Mouse (Mus musculus) layer of hippocampus, adult 2 months (tissue): ENCODE data around the gene Vgf. TPM values are rescaled to one million over a fixed set of nuclear protein-coding genes. Genes with fewer than 3 reads are reported as not detected.

Experiments used
- DNase-seq, 2 experiments: peaks; one replicate each; pipeline ENCODE4 v3.0.0; 2022; ENCODE audit warnings: low spot score in 2 of 2
- H3K27ac ChIP-seq: fragments of 200-600 bp; 2 replicates; pipeline ENCODE4 v1.8.1; 2022
- H3K4me3 ChIP-seq: fragments of 200-600 bp; 2 replicates; pipeline ENCODE4 v1.8.1; 2022; ENCODE audit warnings: mild to moderate bottlenecking
- CTCF ChIP-seq: fragments of 200-600 bp; conservative IDR thresholded peaks from 2 replicates; pipeline ENCODE4 v1.8.1; 2022; ENCODE audit warnings: antibody characterized with exemption, mild to moderate bottlenecking, moderate library complexity
- total RNA-seq, 2 experiments: library from RNA; stranded (reverse); gene quantifications; 2 replicates each; pipeline ENCODE4 v1.2.3; 2021

Gene Vgf
- total RNA-seq, 2 experiments from 2014 or later = 180 to 212 TPM

DNA sequence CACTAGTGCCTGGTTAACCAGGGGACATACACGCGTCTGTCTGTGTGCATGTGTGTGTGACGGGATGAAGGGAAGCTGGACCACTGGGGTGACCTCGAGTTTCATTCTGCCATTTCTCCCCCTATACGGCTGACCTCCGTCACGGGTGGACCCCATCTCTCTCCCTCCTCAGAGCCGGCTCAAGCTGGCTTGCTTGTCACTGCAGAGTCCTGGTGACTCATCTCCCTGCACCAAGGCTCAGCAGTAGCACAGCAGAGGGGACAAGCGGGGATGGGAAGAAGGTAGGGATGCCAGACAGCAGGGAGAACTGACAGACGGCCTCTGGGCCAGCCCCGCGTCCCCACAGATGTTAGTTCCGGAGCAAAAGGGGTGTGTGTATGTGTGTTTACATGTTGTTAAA is 10.0 kb downstream of the Vgf start:
- DNase-seq = no peak
- Histone ChIP-seq H3K4me3 (no peak overlapping the region), H3K27ac (peak overlapping the region; percentile 32; the same call in 1 of the 2 replicates)
- TF ChIP-seq CTCF = no peak

DNA sequence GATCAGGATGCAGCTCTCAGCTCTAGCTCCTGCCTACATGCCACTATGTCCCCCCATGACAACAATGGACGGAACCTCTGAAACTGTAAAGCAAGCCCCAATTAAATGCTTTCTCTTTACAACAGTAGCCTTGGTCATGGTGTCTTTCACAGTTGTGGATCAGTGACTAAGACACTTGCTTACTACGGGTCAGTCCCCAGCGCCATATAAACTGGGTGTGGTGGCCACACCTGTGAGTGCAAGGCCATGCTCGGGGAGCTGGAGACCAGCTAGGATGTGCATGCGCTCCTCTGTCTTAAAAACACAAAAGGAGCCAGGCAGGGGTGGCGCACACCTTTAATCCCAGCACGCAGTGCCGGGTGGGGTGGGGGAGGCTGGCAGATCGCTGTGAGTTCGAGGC is 13.3 kb downstream of the Vgf start:
- no peak for DNase-seq
- Histone ChIP-seq H3K27ac (no peak overlapping the region), H3K4me3 (no peak overlapping the region)
- TF ChIP-seq CTCF = no peak

DNA sequence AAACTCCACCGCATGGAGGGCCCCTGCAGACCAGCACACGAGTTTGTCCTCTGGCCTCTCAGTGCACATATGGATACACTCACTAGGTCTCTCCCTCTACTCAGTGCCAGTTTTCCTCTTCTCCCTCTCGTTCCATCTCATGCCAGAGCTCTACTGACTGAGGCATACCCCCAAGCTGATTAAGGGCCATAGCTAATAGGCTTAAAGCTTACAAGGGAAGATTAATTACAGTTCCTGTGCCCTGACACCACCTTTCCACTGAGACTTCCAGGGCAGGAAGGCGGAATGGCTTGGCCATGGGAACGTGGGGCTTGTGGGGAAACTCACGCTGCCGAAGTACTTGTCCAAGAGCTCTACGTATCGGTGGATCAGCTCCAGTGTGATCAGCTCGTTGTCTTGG is 15.2 kb downstream of the Vgf start:
- no peak for DNase-seq
- no peak overlapping the region for H3K4me3 ChIP-seq
- no peak for TF ChIP-seq CTCF
- no peak overlapping the region for H3K27ac ChIP-seq

DNA sequence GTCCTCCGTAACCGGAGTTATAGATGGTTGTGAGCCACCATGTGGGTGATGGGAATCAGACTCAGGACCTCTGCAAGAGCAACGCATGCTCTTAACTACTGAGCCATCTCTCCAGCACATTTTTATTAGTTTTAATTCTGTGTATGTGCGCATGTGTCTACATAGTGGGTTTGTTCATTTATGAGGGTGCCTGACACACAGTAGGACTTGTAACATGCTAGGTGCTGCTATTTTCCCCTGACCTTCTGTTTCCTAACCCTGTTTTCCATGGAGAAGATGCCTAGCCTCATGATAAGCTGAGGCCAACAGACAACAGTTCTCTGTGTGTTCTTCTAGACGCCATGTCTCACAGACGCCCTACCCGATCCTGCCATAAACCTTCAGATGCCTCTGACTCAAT is 17.8 kb downstream of the Vgf start:
- DNase-seq = no peak
- TF ChIP-seq CTCF = no peak
- H3K4me3 ChIP-seq = no peak overlapping the region
- no peak overlapping the region for H3K27ac ChIP-seq

DNA sequence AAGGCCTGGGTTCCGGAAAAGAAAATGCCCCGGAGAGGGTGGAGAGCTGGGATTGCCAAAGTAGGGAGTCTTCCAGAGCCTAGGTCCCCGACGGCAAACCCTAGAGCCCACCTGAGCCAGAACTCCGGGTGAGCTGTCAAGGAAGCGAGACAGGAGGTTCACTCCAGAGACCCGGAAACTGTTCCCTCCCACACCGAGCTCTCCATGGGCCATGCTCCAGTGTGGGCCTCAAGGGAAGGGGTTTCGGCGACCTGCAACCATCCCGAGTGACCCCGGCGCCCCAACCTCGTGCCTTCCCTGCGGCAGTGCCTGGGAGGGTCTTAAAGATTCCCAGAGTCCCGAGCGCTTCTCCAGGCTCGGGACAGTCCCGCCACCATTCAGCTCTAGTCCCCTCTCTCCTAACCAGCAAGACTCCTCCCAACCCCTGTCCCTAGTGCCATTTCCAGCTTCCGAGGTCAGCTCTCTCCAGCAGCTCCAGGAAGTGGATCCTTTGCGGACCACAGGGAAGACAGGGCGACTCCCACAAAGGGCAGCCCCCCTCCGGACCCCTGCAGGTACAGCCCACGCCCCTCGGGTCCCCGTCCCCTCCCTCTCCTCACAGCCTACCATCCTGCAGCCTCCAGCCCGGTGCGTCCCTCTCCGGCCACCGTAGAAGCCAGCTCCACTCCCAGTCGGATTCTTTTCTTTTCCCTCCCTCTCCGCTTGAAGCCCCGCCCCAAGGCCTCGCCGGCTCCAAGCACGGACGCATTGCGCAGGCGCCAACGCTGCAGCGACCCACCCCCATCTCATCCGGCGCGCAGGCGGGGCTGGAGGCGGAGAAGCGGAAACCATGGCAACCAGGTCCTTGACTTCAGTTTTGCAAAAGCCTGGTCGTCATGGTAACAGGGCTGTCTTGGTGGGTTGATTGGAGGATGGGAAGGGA is 19.5 kb downstream of the Vgf start, which contains the start of gene Ap1s1:
TSS of gene Ap1s1 (minus strand) at position 734 of the 922 bp plus-strand sequence.
- Histone ChIP-seq H3K27ac (peak within 1 kb of the TSS; percentile 92), H3K4me3 (peak within 1 kb of the TSS; percentile 83)
- TF ChIP-seq CTCF = no peak
- peak; percentile 99 for DNase-seq

DNA sequence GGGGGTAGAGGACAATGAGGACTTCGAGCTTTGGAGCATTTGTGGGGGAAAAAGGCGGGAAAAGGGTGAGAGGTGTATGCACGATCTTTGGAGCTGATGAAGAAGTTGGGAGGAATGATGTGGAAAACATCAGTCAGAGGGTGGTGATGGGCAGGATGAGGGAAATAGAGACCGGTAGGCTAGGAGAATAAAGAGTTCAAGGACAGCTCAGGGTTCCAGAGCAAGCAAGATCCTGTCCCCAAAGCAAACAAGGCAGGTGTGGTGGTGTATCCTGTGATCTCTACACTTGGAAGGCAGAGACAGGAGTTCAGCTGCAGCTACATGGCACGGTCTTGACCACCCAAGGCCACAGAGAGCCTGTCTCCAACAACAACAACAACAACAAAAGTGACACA is 20.1 kb downstream of the Vgf start:
- TF ChIP-seq CTCF = no peak
- no peak for DNase-seq
- Histone ChIP-seq H3K4me3 (peak overlapping the region; percentile 83), H3K27ac (peak overlapping the region; percentile 92)

DNA sequence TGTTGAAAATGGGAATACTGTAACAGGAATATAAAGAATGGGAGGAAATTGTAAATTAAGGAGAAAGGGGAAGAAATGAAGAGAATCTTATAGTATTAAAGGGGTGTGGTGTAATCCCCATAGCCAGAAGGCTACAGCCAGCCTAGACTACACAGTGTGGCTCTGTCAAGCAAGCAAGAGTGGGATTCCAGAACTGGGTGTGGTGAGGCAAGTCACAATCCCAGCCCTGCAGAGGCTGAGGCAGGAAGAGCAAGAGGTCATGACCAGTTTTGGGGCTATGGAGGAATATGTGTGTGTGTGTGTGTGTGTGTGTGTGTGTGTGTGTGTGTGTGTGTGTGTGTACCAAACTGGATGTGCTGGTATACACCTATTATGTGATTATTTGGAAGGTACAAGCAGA is 20.8 kb downstream of the Vgf start:
- Histone ChIP-seq H3K27ac (peak overlapping the region; percentile 55; the same call in 1 of the 2 replicates), H3K4me3 (no peak overlapping the region)
- no peak for DNase-seq
- TF ChIP-seq CTCF = no peak

DNA sequence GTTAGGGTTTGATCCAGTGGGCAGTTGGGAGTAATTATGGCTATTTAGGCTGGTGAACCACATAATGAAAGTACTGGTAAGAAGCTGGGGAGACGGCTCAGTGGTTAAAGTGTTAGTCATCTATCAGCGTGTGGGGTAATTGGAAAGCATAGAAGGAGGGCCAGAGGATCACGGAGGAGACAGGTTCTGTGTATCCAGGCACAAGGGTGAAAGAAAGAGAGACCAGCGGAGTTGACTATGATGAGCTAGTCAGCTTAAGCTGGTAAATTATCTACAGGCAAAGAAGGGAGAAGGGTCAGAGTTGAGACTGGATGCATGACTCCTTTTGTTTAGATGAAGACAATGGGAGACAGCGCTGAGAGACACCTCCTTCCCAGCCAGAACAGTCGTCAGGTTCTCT is 24.9 kb downstream of the Vgf start:
- H3K4me3 ChIP-seq = no peak overlapping the region
- DNase-seq = no peak
- no peak for TF ChIP-seq CTCF
- peak overlapping the region; percentile 93 for H3K27ac ChIP-seq

DNA sequence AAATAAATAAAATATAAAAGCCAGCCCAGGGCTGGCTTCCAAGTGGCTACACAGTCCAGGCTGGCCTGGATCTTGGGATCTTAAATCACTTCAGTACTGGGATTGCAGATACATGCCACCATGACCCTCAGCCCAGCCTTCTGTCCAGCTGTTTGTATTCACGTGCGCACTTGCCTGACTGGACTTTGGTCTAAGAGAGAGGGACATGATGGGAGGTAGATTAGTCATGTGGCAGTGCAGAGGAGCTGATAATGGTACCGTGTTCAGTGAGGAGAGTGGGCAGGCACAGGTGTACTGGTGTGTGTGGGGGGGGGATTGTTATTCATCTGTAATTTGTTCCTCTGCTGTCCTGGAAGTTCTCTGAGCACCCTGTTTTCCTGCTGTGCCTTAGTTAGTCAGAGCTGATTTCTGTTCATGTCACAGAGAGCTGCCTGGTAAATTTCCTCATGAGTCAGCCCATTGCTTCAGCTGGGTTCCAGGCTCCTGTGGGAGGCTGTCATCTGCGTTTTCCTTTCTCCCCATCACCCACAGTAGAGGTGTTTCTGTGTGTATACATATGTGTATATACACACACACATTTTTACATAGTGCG is 25.8 kb downstream of the Vgf start:
- DNase-seq = peak; percentile 41 to 80
- H3K27ac ChIP-seq = peak overlapping the region; percentile 93
- no peak for TF ChIP-seq CTCF
- no peak overlapping the region for H3K4me3 ChIP-seq

DNA sequence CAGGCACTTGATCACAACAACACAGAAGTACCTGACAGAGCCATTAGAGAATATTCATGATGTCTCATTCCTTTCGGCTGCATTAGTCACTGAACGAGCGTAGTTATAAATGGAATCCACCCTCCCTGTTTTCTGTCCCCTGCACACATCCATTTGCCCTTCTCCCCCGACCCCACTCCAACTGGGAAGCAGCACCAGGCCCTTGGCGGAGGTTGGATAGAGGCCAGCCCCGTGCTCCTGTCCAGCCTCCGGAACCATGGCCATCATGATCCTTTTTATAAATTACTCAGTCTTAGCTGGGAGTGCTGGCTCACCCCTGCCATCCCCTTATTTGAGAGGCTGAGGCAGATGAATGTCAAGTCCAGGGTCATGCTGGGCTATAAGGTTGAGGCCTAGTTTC is 28.1 kb downstream of the Vgf start:
- TF ChIP-seq CTCF = no peak
- Histone ChIP-seq H3K27ac (peak overlapping the region; percentile 93; the same call in 1 of the 2 replicates), H3K4me3 (no peak overlapping the region)
- no peak for DNase-seq

DNA sequence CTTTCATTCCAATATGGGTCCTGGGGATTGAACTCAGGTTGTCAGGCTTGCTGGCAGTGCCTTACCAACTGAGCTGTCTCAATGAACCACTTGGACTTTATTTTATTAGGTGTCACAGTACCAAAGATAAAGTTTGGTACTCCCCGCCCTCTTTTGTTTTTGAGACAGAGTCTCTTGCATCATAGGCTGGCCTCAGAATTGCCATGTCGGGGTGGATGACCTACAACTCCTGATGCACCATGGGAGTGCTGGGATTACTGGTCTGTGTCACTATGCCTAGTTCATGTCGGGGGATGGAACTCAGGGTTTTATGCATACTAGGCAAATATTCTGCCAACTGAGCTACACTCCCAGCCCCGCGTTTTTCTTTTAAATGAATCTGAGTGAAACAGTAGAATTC is 28.7 kb downstream of the Vgf start:
- no peak for TF ChIP-seq CTCF
- DNase-seq = no peak
- H3K27ac ChIP-seq = no peak overlapping the region
- H3K4me3 ChIP-seq = no peak overlapping the region

DNA sequence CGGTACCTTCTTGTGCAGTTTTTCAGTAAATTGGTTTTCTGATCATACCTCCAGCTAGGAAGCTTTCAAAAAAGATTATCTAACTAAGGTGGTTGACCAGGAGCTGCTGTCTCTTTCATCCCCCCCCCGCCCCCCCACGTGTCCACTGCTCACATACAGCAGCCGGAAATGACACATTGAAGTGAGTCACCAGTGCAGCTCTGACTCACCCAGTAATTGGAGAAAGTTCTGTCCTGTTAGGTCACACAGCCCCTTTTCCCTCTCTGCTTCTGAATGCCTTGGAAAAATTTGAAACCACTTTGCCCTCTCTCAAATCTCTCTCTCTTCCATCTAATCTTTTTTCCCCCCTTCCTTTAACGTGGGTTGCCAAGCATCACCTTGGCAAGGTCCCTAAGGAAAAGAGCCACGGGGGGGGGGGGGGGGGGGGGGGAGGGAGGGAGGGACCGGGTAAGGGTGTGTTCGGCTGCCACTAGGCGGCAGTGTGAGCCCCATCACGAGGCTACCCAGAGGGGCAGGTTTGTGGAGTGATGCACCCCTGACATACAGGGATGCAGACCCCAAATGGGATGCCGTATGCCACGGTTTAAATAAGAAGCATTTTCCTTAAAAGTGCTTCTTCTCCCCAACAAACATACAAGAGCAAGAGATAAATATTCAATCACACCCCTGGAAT is 35.8 kb downstream of the Vgf start:
- H3K4me3 ChIP-seq = no peak overlapping the region
- peak overlapping the region; percentile 56 for H3K27ac ChIP-seq
- DNase-seq = peak in 1 of 2 experiments; percentile 50
- peak; percentile 71 for TF ChIP-seq CTCF

DNA sequence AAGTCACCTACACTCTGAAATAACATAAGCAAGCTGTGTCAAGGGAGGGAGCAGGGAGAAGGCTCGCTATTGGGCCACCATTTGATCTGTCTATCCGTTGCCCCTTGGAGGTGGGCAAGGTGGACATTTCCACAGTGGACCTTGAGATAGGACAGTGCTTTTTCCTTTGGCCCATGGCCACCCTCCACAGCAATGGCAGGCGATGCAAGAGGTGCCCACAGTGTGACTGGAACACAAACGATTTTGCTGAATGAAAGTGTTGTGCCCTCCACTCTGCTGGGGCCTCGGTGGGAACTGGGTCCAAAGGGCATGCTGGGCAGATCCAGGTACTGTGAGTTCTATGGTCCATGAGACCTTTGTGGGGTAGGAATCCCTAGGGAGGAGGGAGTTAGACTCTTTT is 36.4 kb downstream of the Vgf start:
- DNase-seq = no peak
- no peak for TF ChIP-seq CTCF
- Histone ChIP-seq H3K27ac (no peak overlapping the region), H3K4me3 (no peak overlapping the region)
